Mouse (Mus musculus) CD4-positive helper T cell, adult 2 months (primary cell): Measurements from ENCODE around the gene Caskin1.
A peak's percentile ranks its signal among the peaks of the same experiment; 100 is the strongest.

Experiments used
- DNase-seq: peaks from one replicate; pipeline ENCODE4 v3.0.0-alpha.2; 2012; ENCODE audit warnings: low read depth, missing footprints, low spot score

Caskin1 gene

DNA sequence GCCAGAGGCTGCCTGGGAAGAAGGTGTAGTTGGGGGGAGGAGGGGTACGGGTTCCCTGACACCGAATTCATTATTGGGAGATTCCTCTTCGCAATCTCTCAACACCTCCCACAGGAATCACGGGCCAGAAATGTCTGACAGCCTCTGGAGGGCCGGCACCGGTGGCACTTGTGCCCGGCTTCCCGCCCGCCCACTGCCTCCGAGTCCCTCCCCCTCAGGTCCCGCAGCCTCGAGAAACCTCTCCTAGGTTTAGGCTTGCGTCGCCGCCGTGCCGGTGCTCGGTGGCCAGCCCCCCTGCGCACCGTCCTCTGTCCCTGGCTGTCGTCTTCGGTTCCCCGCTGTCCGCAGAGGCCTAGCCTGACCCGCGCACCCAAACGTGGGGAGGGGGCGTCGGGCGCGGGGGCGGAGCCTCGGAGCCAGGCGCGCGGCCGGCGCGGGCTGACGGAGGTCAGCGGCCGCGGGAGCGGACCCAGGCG lies at the start of gene Caskin1:
Gene Caskin1, plus strand, starts transcription at position 416 of the 476 bp plus-strand sequence.
- DNase-seq = no peak

DNA sequence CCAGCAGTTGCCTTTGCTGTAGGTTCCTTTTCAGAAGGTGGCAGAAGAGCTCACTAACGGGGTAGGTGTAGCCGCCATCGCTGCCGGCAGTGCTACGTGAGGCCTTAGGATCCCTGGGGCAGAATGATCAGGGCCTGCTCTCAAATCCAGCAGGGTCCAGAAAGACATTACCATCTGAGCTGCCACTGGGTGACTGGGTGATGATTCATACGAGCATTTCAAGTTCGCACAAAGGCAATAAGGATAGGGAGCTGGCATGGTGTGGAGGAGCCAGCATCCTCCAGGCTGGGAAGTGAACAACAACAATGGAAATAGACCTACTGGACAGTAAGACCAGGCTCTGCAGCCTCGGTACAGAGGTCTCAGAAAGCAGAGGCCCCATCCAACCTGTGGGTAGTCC lies 48.0 kb upstream of the Caskin1 start:
- no peak for DNase-seq

DNA sequence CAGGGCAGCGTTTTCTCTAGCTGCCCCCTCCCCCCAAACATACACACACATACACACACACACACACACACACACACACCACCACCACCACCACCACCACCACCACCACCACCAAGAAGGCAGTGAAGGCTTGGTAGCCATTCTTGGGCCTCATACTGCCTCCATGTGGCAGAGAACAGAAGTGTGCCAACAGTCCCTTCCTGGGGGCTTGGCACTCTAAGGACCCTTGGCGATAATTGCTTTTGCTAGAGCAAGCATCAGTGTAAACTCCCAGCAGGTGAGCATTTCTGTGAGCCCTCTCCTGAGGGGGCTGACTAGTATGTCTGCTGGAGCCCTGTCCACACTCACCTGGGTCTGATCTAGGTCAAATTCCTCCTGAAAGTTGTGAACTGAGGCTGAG lies 47.3 kb upstream of the Caskin1 start:
- no peak for DNase-seq

DNA sequence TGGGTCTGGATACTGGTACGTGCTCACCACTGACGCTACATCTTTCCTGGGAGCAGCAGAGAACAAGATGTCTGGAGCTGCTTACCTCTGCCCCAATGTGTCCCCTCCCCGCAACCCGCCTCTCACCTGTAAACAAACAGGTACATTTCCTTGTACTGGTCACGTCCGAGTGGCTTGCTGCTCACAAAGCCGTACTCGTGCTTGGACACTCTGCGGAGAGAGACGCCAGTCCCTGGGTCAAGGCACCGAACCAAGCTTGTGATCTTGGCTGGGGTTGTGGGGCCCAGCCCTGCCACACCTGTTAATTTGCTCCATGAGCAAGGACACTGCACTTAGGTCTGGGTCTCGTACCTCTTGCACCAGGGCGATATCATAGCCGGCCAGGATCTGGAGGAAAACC lies 46.3 kb upstream of the Caskin1 start:
- DNase-seq = no peak

DNA sequence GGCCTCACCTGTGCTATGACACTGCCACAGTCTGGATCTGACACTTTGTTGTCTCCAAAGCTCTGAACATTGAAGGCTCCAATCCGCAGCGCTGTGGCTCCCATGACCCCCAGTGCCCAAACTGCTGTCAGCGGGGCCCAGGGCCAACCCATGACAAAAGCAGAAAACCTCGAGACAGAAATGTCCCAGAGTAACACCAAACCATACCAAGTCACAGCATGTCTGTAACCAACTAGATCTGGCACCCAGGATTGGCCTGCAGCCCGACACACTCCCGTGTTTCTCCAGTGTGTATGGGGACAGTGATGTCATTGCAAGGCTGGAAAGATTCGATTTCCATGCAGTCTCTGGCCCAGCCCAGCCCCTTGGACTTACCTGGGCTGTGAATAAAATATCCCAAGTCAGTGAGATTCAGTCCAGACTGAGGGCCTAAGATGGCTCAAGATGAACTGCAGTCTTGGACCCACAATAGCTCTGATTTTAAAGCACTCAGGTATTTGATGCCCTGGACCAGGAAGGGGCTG lies 45.7 kb upstream of the Caskin1 start, which contains the start of gene Dnase1l2:
Gene Dnase1l2, minus strand, starts transcription at position 474 of the 524 bp plus-strand sequence.
- no peak for DNase-seq

DNA sequence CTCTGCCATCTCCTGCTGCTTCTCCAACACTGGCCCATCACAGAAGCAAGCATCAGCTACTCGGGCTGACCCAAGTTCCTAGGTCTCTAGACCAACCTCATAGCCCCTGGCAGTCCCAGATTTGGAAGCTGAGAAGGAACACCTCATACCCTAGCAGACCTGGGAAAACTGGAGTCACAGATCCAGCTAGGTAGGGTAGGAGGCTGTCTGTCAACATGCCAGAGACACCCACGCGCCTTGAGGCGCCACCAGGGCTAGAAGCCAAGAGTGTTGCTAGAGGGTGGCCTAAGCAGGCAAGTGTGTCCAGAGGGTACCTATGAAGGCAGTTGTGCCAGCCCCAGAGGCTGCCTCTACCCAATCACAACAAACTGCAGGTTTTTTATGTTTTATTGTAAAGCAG lies 45.0 kb upstream of the Caskin1 start:
- DNase-seq = no peak

DNA sequence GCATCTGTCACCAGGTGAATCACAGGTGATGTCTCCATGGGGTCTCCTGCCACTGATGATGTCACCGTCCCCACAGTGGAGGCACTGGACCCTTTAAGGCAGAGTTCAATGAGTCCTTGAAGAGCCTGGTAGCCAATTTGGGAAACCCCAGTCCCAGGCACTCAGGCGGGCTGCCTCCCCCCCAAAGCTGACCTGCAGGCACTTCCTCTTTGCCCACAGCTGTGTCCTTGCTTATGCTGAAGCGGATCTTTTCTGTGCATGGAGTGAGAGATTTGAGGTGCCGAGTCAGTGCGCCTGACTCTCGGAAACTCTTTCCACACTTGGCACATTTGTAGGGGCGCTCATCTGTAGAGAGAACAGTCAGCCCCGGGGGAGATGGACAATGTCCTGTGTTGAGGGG lies 41.8 kb upstream of the Caskin1 start:
- DNase-seq = no peak

DNA sequence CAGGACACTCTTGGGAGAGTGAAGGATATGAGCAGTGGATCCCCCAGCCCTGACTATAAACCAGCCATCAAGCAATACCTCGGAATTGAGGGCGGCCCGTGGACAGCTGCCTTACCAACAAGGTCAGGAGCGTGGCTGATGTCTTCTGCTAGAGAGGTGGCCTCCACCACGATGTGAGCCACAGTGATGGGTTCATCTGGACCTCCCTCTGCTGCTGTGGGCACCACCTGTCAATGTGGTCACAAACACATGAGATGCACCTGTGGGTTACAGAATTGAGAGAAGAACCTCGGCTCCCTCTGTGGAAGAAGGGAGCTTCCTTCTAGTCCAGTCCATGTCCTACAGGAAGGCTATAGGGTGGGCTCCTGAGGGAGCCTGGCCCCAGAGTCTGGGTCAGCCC lies 38.9 kb upstream of the Caskin1 start:
- DNase-seq = no peak

DNA sequence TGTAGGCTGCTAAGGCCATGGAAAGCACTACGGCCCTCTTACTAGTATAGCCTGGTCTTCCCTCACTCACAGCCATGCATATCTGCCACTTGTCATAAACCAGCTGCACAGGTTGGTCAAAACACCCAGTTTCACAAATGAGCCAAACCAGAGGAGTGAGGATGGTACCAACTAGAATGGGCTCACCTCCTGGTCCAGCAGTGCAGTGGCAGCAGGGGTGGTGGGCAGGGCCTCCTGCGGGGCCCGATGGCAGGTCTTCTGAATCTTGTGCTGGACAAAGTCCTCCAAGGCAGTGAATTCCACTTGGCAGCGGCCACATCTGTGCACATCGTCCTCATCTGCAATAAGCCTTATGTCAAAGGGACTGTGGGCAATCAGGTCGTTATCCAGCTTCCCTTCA lies 37.2 kb upstream of the Caskin1 start:
- no peak for DNase-seq

DNA sequence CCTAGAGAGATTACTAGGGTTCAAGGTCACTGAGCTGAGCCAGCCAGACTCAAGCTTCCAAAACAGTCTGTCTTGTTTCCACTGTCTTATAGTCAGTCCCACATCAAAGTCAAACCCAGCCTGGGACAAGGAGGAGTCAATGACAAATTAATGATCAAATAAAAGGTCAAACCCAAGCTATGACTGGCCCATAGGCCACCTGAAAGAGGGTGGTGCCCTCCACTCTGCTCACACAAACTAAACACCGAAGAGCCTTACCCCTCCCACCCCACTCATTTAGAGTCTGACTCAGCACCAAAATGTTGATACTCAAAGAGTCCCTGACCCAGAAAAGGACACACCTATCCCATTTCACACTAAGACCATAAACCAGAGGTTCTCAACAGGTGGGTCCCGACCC lies 35.0 kb upstream of the Caskin1 start:
- peak; percentile 47 for DNase-seq

DNA sequence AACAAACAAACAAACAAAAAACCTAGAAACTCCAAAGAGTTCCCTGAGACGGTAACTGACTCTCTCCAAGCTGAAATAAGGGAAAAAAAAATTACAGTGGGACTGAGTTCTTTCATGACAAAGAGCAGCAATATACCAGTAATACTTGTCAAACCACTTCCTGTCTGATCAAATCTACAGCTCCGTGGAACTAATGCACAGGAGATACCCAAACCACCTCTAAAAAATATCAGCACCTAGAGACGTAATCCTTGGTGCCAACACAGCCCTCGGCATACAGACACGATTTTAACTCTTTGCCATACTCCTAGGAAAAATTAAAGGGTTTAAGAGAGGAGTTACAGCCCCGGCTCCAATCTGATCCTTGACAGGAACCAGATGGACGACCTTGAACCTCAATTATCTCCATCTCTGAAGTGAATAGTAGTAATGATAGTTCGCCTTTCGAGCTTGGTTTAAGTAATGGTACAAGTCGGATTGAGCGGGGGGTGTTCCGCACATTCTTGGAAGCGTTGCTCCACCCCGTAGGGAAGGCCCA lies 34.1 kb upstream of the Caskin1 start:
- DNase-seq = peak; percentile 83

DNA sequence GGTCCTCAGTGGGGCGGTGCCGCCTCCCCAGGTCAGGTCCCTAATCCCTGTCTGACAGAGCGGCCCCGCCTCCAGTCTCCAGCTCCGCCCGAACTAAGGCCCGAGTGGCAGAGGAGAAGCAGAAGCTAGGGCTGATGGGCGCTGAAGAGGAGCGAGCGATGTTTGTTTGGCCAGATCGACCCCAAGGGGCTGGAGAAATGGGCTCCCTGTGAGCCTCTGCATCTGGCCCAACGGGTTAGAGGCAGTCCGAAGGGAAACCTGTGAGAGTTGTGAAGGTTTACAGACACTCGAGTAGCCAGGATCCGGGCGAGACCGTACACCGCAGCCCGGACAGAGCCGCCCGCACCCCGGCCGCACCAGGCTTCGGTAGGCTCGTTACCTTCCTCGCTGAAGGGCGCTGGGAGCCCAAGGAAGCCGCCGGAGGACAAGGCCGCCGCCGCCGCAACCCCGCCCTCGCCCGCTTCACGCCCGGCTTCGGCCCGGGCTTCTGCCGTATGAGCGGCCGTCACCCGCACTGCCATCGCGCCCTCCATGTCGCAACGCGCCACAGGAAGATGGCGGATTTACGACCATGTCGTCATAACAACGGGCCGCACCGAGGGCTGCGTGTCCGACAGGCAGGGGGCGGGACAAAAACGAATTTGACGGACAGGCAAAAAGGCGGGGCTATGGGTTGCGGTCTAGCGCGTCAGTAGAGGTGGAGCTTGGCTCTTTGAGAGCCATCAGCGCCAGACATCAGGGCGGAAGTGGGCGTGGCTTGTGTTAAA lies 33.5 kb upstream of the Caskin1 start:
- DNase-seq = peak; percentile 99

DNA sequence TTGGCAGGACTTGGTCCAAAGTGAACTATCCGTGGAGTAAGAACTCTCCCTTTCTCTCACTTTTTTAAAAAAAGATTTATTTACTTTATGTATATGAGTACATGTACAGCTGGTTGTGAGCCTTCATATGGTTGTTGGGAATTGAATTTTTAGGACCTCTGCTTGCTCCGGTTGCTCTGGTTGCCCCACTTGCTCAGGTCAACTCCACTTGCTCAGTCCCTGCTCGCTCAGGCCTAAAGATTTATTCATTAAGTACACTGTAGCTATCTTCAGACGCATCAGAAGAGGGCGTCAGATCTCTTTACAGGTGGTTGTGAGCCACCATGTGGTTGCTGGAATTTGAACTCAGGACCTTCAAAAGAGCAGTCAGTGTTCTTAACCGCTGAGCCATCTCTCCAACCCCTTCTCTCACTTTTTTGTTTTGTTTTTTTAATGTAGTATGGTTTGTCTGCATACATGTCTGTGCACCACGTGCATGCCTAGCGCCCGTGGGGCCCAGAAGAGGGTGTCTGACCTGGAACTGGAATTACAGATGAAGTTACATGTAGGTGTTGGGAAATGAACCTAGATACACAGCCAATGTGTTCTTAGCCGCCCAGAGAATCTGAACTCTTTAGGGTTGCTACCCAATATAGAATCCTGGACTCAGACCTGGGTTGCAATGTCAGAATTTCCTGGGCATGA lies 32.7 kb upstream of the Caskin1 start:
- peak; percentile 33 for DNase-seq

DNA sequence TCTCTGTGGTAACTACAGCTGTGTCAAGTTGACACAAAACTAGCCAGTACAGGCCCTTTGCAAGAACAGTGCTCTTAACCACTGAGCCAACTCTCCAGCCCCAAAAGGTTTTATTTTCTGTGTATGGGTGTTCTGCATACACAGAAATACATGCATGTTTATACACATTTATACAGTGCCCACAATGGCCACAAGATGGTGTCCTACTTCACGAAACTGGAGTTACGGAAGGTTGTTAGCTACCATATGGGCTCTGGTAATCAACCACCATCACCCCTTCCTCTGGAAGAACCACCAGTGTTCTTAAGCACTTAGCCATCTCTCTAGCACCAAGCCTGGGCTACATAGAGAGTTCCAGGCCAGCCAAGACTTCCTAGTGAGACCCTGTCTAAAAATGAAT lies 26.8 kb upstream of the Caskin1 start:
- DNase-seq = peak; percentile 67

DNA sequence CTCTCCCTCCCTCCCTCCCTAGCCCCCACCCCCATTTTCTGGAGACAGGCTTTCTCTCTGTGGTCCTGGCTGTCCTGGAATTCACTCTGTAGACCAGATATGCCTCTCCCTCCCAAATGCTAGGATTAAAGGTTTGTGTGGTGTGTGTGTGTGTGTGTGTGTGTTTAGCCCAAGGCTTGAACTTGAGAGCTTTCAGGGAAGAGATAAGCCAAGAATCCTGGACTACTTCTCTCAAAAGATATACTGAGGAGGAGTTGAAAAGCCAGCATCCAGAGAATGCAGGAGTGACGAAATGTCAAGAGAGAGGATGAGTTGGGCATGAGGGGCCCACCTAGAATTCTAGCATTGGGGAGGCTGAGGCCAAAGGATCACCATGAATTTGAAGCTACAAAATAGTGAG lies 25.5 kb upstream of the Caskin1 start:
- no peak for DNase-seq

DNA sequence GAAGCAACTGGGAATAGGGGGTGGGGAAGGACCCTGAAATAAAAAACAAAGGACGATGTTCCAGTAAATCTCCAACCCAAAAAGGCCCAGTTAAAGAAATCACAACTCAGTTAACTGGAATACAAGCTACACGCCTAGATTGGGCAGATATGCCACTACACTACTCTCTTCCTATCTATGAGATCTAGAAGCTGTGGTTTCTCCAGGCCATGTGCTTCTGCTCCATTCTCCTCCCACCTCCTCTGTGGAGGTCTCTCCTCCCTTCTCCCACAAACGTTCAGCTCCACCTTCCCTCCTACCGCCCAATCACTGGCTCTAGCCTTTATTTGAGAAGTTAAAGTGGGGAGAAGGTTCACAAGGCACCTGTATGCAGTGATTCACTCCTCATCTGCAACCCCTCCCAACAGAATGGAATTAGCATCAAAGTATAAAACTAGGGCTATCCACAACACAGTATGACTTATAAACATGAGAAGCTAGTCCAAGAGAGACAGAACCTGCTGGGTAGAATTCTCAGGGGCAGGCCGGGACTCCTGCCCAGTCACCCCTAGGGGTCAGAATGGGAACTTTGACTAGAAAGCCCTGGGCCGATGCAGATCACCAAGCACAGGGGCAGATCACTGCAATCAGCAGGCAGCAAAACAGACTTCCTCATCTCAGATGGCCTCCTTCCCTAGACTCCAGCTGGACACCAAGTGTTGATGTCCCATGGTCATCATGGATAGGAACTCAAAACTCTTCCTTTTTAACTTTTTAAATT lies 24.8 kb upstream of the Caskin1 start:
- DNase-seq = peak; percentile 38

DNA sequence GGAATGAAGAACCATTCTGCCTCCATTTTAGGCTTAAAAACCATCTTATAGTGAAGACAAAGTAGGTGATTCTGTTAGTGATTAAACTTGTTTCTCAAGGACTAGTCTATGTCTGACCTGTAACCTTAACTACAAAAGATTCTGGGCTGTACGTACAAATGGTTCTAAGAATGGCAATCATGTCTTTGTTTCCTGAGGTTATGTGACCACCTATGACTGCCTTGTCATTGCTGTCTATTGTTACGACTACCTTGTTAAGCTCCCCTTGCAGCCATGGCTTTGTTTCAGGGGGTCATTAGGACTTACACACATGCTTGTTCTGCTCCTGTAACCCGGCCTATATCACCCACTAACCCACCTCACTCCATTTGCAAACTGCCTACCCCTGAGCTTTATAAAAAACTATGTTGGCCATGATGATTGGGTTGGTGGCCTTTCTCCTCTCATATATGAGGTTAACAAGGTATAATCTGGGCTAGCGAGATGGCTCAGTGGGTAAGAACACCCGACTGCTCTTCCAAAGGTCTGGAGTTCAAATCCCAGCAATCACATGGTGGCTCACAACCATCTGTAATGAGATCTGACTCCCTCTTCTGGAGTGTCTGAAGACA lies 19.7 kb upstream of the Caskin1 start:
- peak; percentile 0 for DNase-seq

DNA sequence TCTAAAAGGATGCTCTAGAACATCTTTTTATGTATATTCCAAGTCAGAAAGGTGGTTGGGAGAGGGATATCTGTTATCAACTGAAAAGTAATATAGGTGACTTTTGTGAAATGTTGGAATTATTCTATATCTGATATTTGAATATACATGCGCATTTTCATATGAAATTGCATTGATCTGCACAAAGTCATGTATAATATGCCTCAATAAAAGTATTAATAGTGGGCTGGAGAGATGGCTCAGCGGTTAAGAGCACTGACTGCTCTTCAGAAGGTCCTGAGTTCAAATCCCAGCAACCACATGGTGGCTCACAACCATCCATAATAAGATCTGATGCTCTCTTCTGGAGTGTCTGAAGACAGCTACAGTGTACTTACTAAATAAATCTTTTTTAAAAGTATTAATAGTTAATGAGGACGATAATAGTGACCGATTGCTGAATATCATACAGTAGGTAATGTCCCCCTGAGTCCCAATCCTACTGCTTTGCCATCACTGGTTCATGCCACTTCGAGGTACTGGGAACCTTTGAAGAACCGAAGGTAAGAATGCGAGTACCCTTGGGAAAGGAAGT lies 19.0 kb upstream of the Caskin1 start:
- no peak for DNase-seq

DNA sequence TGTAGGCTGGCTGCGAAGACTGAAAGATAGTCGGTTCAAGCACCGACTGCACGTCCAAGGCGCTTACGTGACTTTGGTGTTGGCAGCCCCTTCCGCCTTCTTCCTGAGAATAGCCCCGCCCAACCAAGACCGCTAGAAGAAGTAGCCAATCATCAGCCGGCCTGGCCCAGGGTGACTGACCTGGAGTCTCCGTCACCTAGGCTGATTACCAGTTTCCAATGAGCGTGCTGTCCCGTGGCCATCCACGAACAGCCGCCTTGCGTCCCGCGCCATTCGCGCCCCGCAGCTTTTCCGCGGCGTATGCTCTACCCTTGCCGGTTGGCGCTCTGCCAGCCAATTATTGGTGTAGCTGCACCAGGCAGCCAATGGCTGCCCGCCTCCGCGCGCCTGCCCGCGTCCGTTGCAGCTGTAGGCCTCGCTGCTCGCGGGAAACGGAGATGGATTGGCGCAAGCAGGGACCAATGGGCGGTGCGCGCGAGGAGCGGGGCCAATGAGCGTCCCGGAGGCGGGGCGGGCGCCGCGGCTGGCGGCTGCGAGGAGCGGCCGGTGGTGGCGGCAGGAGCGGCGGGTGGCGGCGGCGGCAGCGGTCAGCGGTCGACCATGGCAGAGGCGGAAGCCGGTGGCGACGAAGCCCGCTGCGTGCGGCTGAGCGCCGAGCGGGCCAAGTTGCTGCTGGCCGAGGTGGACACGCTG lies 18.3 kb upstream of the Caskin1 start, which contains the start of the genes E4f1 and Pgp:
Gene E4f1, minus strand, starts transcription at position 404 of the 693 bp plus-strand sequence.
Gene Pgp, plus strand, starts transcription at position 483 of the 693 bp plus-strand sequence.
- peak; percentile 99 for DNase-seq
